Mouse (Mus musculus) liver, embryonic 15.5 days (tissue): ENCODE measurements around the gene Cpa3. TPM values are rescaled to one million over a fixed set of nuclear protein-coding genes. Genes with fewer than 3 reads are reported as not detected.

ENCODE experiments used
- ATAC-seq: fragments of 200-750 bp; cut with Nextera tagmentation; 2 replicates; pipeline ENCODE4 v1.8.0; 2017; ENCODE audit warnings: moderate number of reproducible peaks, mild to moderate bottlenecking, moderate library complexity; ENCODE audit not compliant: insufficient read depth
- H3K27ac ChIP-seq: fragments of 300-500 bp; sonication (generic); replicated peaks from 2 replicates; pipeline ENCODE4 v1.5.1; 2015; ENCODE audit warnings: mild to moderate bottlenecking, inconsistent platforms
- H3K27me3 ChIP-seq: fragments of 300-500 bp; sonication (generic); 2 replicates; pipeline ENCODE4 v1.6.1; 2015; ENCODE audit warnings: mild to moderate bottlenecking, inconsistent platforms
- H3K36me3 ChIP-seq: fragments of 300-500 bp; sonication (generic); replicated peaks from 2 replicates; pipeline ENCODE4 v1.6.1; 2015; ENCODE audit warnings: moderate library complexity, mild to moderate bottlenecking, inconsistent platforms
- H3K4me1 ChIP-seq: fragments of 300-500 bp; sonication (generic); replicated peaks from 2 replicates; pipeline ENCODE4 v1.6.1; 2015; ENCODE audit warnings: inconsistent platforms
- H3K4me2 ChIP-seq: fragments of 300-500 bp; sonication (generic); 2 replicates; pipeline ENCODE4 v1.6.1; 2015; ENCODE audit warnings: moderate library complexity, mild to moderate bottlenecking, inconsistent platforms
- H3K4me3 ChIP-seq: fragments of 300-500 bp; sonication (generic); replicated peaks from 2 replicates; pipeline ENCODE4 v1.5.1; 2015; ENCODE audit warnings: mild to moderate bottlenecking, inconsistent platforms
- H3K9ac ChIP-seq: fragments of 300-500 bp; sonication (generic); 2 replicates; pipeline ENCODE4 v1.6.1; 2015; ENCODE audit warnings: moderate library complexity, mild to moderate bottlenecking, inconsistent platforms
- H3K9me3 ChIP-seq: fragments of 300-500 bp; sonication (generic); replicated peaks from 2 replicates; pipeline ENCODE4 v1.6.1; 2016; ENCODE audit warnings: inconsistent platforms
- WGBS: fragments of 180-500 bp; shearing (Covaris S2); methylation state at CpG from one replicate; pipeline ENCODE4 v1.1.7; 2015; ENCODE audit warnings: mixed read lengths; ENCODE audit not compliant: insufficient replicate concordance; 5-methylcytosine and 5-hydroxymethylcytosine counted together
- microRNA-seq: library from miRNA; unstranded; fragments of <30 nt; microRNA quantifications from one replicate; pipeline ENCODE4, GENCODE M21; 2016
- polyA plus RNA-seq: library from polyadenylated mRNA; unstranded; fragments of >200 nt; fragmentation: Nextera tagmentation; extraction: Ambion mirVana; gene quantifications from 2 replicates; pipeline ENCODE4 v1.2.1, GENCODE M21; 2015

The Cpa3 gene
- polyA plus RNA-seq, 1 experiment from 2014 or later = 2.9 TPM

DNA sequence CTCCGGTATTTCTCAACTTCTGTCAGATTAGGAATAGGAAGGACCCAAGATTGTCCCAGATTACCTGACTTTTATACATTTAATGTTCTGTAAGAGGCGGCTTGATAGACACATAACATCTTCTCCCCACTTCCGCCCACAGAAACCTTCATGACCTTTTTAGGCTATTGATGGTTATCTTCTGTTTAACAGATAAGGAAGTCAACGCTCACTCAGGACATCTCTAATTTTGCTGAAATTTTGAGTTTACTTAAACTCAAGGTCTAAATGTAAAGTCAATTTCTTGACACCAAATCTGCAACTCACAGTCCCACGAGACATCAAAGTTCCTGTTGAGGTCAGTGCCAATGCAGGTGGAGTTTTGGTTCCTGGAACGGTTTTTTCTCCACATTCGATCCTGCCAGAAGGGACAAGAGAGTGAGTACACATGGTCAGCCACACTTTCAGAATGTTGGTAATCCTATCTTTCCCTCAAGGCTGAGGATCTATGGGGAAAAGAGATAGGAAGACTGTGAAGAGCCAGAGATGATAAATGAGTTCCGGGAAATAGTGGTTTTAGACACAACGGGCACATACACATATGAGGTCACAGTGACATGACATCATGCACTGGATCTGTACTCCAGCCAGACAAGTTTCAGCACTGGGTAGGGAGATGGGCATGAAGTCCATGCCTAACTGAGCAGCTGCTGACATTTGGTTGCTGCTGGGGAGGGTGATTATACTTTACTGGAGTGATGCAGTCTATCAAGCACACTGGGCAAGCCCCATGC lies 18.9 kb downstream of the Cpa3 start:
- no peak overlapping the region for H3K27ac ChIP-seq
- H3K4me1 ChIP-seq = no peaks in the 10 kb centered on the region
- H3K27me3 ChIP-seq = no peaks in the 10 kb centered on the region
- H3K9me3 ChIP-seq = no peaks in the 10 kb centered on the region
- H3K4me3 ChIP-seq = no peak overlapping the region
- no peak overlapping the region for H3K4me2 ChIP-seq
- H3K9ac ChIP-seq = no peak overlapping the region
- 56% methylated on average over 9 of the region's 9 CpGs for WGBS
- no peaks in the 10 kb centered on the region for H3K36me3 ChIP-seq
- no peak for ATAC-seq

- Histone ChIP-seq H3K4me1 (no peaks in the 10 kb centered on the region), H3K36me3 (no peaks in the 10 kb centered on the region), H3K27ac (no peak overlapping the region), H3K9ac (no peak overlapping the region), H3K4me2 (no peak overlapping the region), H3K4me3 (no peak overlapping the region), H3K9me3 (no peaks in the 10 kb centered on the region), H3K27me3 (no peaks in the 10 kb centered on the region)
- WGBS = 57% methylated on average over 3 of the region's 3 CpGs
- ATAC-seq = no peak
Measured at GRCm38 (mm10) chr3:20222136-20222535, 19.8 kb downstream of the Cpa3 start.

GRCm38 (mm10) chr3:20198869-20199268 lies 43.1 kb downstream of the Cpa3 start:
- H3K4me1 ChIP-seq = no peaks in the 10 kb centered on the region
- H3K27me3 ChIP-seq = no peaks in the 10 kb centered on the region
- H3K9ac ChIP-seq = no peak overlapping the region
- H3K9me3 ChIP-seq = no peaks in the 10 kb centered on the region
- no peak overlapping the region for H3K27ac ChIP-seq
- WGBS = 21% methylated on average over 6 of the region's 6 CpGs
- no peak overlapping the region for H3K4me2 ChIP-seq
- no peak overlapping the region for H3K4me3 ChIP-seq
- ATAC-seq = no peak
- H3K36me3 ChIP-seq = no peaks in the 10 kb centered on the region

DNA sequence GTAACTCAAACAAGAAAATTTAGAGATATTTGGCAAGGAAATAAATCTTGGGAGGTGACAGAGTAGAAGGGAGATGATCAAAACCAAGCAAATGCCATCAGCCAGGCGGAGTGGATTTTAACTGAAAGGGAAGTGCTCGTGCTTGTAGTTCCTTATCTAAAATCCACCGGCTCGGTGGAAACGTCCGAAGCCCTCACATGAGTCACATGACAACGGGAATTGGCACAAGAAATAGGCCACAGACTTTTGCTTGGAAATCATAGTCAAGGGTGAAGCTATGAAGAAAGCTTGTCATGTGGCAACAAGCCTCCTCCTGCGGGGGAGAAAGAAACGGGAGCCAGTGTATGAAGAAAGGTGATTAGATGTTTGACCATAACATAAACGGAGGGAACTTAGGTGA lies 44.1 kb downstream of the Cpa3 start:
- Histone ChIP-seq H3K9me3 (no peaks in the 10 kb centered on the region), H3K4me1 (no peaks in the 10 kb centered on the region), H3K36me3 (no peaks in the 10 kb centered on the region), H3K4me2 (no peak overlapping the region), H3K27ac (no peak overlapping the region), H3K27me3 (no peaks in the 10 kb centered on the region), H3K9ac (no peak overlapping the region), H3K4me3 (no peak overlapping the region)
- ATAC-seq = no peak
- 26% methylated on average over 10 of the region's 10 CpGs for WGBS

GRCm38 (mm10) chr3:20188976-20189675 lies 52.9 kb downstream of the Cpa3 start:
- no peak overlapping the region for H3K9ac ChIP-seq
- no peak overlapping the region for H3K4me3 ChIP-seq
- no peaks in the 10 kb centered on the region for H3K9me3 ChIP-seq
- H3K4me1 ChIP-seq = no peaks in the 10 kb centered on the region
- WGBS = 27% methylated on average over 5 of the region's 5 CpGs
- no peak for ATAC-seq
- no peaks in the 10 kb centered on the region for H3K36me3 ChIP-seq
- no peaks in the 10 kb centered on the region for H3K27me3 ChIP-seq
- H3K27ac ChIP-seq = no peak overlapping the region
- no peak overlapping the region for H3K4me2 ChIP-seq

DNA sequence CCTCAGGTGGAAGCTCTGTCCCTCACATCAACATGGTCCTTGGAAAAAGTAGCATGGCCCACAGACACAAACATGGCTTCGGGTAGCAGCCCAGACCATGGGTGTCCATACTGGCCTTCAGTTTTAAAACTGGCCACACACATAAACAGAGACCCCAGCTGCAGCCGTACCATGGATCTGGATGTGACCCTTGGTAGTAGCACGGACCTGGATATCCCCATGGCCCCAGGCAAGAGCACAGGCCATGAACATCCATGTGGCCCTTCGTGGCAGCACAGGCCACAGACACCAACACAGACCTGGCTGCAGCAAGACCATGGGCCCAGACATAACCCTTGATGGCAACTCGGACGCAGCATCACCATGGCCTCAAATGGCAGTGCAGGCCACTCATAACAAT lies 69.6 kb downstream of the Cpa3 start:
- no peak overlapping the region for H3K9ac ChIP-seq
- H3K4me3 ChIP-seq = no peak overlapping the region
- no peaks in the 10 kb centered on the region for H3K9me3 ChIP-seq
- no peaks in the 10 kb centered on the region for H3K27me3 ChIP-seq
- WGBS = 67% methylated on average over 6 of the region's 6 CpGs
- H3K4me1 ChIP-seq = no peaks in the 10 kb centered on the region
- no peaks in the 10 kb centered on the region for H3K36me3 ChIP-seq
- H3K27ac ChIP-seq = no peak overlapping the region
- ATAC-seq = no peak
- no peak overlapping the region for H3K4me2 ChIP-seq

GRCm38 (mm10) chr3:20167487-20167886 lies 74.5 kb downstream of the Cpa3 start:
- Histone ChIP-seq H3K4me3 (no peak overlapping the region), H3K4me2 (no peak overlapping the region), H3K27me3 (no peaks in the 10 kb centered on the region), H3K9ac (no peak overlapping the region), H3K4me1 (no peaks in the 10 kb centered on the region), H3K36me3 (no peaks in the 10 kb centered on the region), H3K9me3 (no peaks in the 10 kb centered on the region), H3K27ac (no peak overlapping the region)
- 66% methylated on average over 1 of the region's 1 CpGs for WGBS
- no peak for ATAC-seq

Small RNA genes within 50 kb of the gene (microRNA-seq; reads per million reads assigned to microRNA genes)
- not detected for gene Mir7007

Other genes starting within 250 kb of the Cpa3 start
- 5.8 and 5.9 TPM in 2 replicates for gene Hps3, start 206.9 kb downstream of the Cpa3 start, polyA plus RNA-seq
- gene Hltf, start 184.4 kb downstream of the Cpa3 start, polyA plus RNA-seq = 8.6 and 9.6 TPM in 2 replicates
- 18.5 and 20.0 TPM in 2 replicates for gene Gyg, start 86.9 kb downstream of the Cpa3 start, polyA plus RNA-seq
- gene Cpb1, start 33.6 kb upstream of the Cpa3 start, polyA plus RNA-seq = 0.06 and 0.61 TPM in 2 replicates
- not detected in 2 replicates for gene Agtr1b, start 125.0 kb upstream of the Cpa3 start, polyA plus RNA-seq